Mouse (Mus musculus) heart, embryonic 16.5 days (tissue): Measurements from ENCODE around the gene Efr3b. TPM values are rescaled to one million over a fixed set of nuclear protein-coding genes. Genes with fewer than 3 reads are reported as not detected.

Experiments
- ATAC-seq: fragments of 200-750 bp; cut with Nextera tagmentation; replicated peaks from 2 replicates; pipeline ENCODE4 v1.8.0; 2017; ENCODE audit warnings: moderate number of reproducible peaks; ENCODE audit not compliant: insufficient read depth, low FRiP score; ENCODE audit errors: extremely low read depth
- H3K27ac ChIP-seq: fragments of 300-500 bp; sonication (generic); 2 replicates; pipeline ENCODE4 v1.5.1; 2014; ENCODE audit warnings: mild to moderate bottlenecking, low read length, control low read depth, moderate library complexity
- H3K27me3 ChIP-seq: fragments of 300-500 bp; sonication (generic); 2 replicates; pipeline ENCODE4 v1.6.1; 2014; ENCODE audit warnings: low read length, mixed read lengths; ENCODE audit not compliant: control insufficient read depth, insufficient read depth
- H3K36me3 ChIP-seq: fragments of 300-500 bp; sonication (generic); 2 replicates; pipeline ENCODE4 v1.6.1; 2014; ENCODE audit not compliant: control insufficient read depth, insufficient read depth
- H3K4me1 ChIP-seq: fragments of 300-500 bp; sonication (generic); 2 replicates; pipeline ENCODE4 v1.6.1; 2014; ENCODE audit warnings: low read length, mixed read lengths; ENCODE audit not compliant: control insufficient read depth, insufficient read depth
- H3K4me2 ChIP-seq: fragments of 300-500 bp; sonication (generic); 2 replicates; pipeline ENCODE4 v1.6.1; 2014; ENCODE audit warnings: low read depth, mild to moderate bottlenecking, control low read depth, low read length
- H3K4me3 ChIP-seq: fragments of 300-500 bp; sonication (generic); 2 replicates; pipeline ENCODE4 v1.5.1; 2014; ENCODE audit warnings: mild to moderate bottlenecking, control low read depth, low read length
- H3K9ac ChIP-seq: fragments of 300-500 bp; sonication (generic); 2 replicates; pipeline ENCODE4 v1.6.1; 2014; ENCODE audit warnings: low read length, control low read depth
- H3K9me3 ChIP-seq: fragments of 300-500 bp; sonication (generic); replicated peaks from 2 replicates; pipeline ENCODE4 v1.6.1; 2016; ENCODE audit warnings: low read length; ENCODE audit not compliant: control insufficient read depth
- WGBS: fragments of 180-500 bp; shearing (Covaris S2); extraction: QIAGEN DNeasy Blood & Tissue Kit; methylation state at CpG from one replicate; pipeline ENCODE4 v1.1.7; 2014; 5-methylcytosine and 5-hydroxymethylcytosine counted together
- polyA plus RNA-seq: library from polyadenylated mRNA; unstranded; fragments of >200 nt; fragmentation: Nextera tagmentation; extraction: Ambion mirVana; gene quantifications from 2 replicates; pipeline ENCODE4 v1.2.1, GENCODE M21; 2015

Efr3b gene
- 4.6 and 5.4 TPM in 2 replicates for polyA plus RNA-seq

DNA sequence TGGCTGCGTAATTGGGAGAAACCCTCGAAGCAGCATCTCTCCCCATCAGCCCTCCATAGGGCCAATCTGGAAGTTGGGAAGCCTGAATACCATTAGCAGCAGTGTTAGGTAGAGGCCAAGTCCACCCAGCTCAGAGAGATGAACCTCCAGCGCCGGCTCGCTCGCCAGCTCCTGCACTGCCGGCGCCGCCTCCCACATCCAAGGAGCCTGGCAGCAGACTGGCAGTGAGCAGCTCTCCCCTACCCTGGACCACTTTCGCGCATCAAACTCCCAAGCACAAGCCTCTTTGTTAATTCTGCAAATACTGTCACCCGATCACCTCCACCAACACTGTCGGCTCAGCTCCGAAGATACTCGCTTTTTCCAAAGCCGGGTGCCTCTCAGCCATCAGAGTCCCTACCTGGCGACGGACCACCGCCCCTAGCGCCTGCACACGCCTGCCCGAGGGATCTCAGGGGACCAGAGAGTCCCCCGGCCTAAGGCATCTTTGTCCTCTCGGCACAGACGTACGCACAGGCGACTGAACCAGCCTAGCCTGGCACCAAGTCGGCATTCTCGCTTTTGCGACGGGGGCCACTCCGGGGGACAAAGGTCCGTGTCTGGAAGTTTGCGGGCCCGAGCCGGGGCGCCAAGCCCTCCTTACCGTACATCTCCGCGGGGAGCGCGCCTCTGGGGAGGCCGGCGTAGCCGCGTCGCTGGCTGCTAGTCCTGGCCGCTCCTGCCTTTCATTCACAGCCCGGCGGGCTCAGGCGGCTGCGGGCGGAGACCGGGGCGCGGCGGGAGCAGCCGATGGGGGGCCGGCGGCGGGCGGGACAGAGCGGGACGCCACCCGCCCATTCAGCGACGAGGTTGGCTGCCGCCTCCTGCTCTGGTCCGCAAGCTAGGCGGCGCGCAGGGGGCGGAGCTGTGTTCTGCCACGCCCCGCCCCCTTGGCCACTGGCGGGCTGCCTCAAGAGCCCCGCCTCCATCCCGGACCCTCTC, at the start of gene Efr3b:
Gene Efr3b, minus strand, starts transcription at position 855 of the 981 bp plus-strand sequence.
- H3K27me3 ChIP-seq = 0 out of 2 replicates have a peak, but pooled peaks cover 4% of the 10 kb centered on the region
- peaks cover 37% of the 10 kb centered on the region for H3K4me1 ChIP-seq
- peak within 1 kb of the TSS; percentile 93 for H3K4me2 ChIP-seq
- H3K9me3 ChIP-seq = no peaks in the 10 kb centered on the region
- peak within 1 kb of the TSS; percentile 35 for H3K27ac ChIP-seq
- WGBS = under 1% methylated on average over 70 of the region's 78 CpGs
- peak; percentile 91 for ATAC-seq
- H3K9ac ChIP-seq = peak within 1 kb of the TSS; percentile 84
- peak within 1 kb of the TSS; percentile 79 for H3K4me3 ChIP-seq
- no peaks in the 10 kb centered on the region for H3K36me3 ChIP-seq

DNA sequence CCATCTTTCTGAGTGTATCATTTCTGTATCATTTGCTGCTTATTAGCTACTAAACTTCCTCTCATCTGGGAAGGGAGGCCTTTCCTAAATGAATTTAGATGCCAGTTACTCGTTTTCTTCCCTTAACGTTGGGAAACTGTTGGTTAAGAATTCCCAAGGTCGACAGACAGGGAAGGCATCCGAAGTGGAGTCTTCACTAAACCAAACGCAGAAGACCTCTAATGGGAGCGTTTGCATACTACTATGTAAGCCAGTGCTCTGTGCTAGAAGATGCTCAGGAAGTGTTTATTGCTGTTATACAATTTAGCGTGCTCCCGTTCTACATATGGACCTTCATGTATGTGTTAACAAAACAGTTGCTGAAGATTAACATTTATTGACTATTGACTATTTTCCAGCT, 44.7 kb upstream of the Efr3b start:
- H3K9me3 ChIP-seq = no peaks in the 10 kb centered on the region
- H3K36me3 ChIP-seq = peaks cover 5% of the 10 kb centered on the region
- peak overlapping the region; percentile 52 for H3K9ac ChIP-seq
- WGBS = 55% methylated on average over 8 of the region's 8 CpGs
- H3K27me3 ChIP-seq = no peaks in the 10 kb centered on the region
- no peak for ATAC-seq
- peaks cover 8% of the 10 kb centered on the region for H3K4me1 ChIP-seq
- H3K4me2 ChIP-seq = peak overlapping the region; percentile 87
- peak overlapping the region; percentile 48 for H3K27ac ChIP-seq
- H3K4me3 ChIP-seq = peak overlapping the region; percentile 75

DNA sequence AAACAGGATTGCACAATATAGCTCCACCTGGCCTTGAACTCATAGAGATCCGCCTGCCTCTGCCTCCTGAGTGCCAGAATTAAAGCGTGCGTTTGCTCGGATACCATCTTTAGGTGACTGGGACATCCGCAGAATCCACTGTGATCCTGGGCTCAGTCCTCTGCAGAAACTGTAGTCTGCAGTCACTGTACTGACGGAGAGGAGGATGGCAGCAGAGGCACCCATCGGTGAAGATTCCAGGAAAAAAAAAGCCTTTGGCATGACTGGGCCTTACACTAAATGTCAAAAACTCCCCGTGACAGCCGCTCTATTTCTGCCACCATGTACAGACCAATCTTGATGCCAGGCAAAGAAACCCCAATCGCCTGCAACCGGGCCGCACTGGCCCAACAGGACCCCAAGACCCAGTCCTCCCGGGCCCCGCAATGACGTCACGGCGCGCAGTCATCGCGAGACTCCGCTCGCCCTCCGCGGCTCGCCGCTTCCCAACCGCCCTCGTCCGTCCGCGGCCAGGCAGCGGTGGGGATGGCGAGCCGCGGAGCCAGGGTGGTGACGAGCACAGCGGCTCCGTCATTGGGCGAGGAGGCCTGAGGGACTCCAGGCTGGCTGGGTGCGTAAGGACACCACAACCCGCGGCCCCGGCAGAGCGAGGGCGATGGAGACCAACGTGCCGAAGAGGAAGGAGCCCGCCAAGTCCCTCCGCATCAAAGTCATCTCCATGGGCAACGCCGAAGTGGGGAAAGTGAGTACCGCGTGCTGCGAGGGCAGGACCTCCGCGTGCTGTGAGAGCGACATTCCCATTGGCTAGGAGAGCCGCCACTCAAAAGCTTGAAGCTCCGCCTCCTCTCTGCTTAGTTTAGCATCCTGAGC, 43.7 kb upstream of the Efr3b start, which contains the start of gene Dnajc27:
Gene Dnajc27, plus strand, starts transcription at position 452 of the 870 bp plus-strand sequence.
- Histone ChIP-seq H3K27me3 (no peaks in the 10 kb centered on the region), H3K36me3 (peaks cover 5% of the 10 kb centered on the region), H3K9ac (peak within 1 kb of the TSS; percentile 83), H3K27ac (peak within 1 kb of the TSS; percentile 96), H3K9me3 (no peaks in the 10 kb centered on the region), H3K4me1 (peaks cover 8% of the 10 kb centered on the region), H3K4me2 (peak within 1 kb of the TSS; percentile 87), H3K4me3 (peak within 1 kb of the TSS; percentile 75)
- 6% methylated on average over 59 of the region's 59 CpGs for WGBS
- peak; percentile 96 for ATAC-seq

DNA sequence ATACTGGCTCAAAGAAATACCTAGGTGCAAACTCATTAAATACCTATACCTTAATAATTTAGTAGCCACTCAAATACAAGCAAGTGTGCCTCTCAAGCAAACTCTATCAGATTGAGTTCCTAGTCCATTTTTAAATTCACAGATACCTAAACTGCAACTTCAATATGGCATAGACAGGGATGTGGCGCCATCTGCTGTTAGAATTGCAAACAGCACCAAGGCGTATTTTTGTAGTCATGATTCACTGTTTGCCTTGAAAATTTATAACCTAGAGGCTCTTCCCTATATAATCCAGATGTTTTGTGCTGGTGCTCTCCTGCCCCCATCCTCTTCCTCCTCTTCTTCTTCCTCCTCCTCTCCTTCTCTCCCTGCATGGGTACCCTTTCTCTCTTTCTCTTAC, 41.6 kb upstream of the Efr3b start:
- WGBS = 0% methylated on average over 2 of the region's 2 CpGs
- Histone ChIP-seq H3K9me3 (no peaks in the 10 kb centered on the region), H3K4me1 (peaks cover 8% of the 10 kb centered on the region), H3K27ac (no peak overlapping the region), H3K4me3 (no peak overlapping the region), H3K27me3 (no peaks in the 10 kb centered on the region), H3K9ac (no peak overlapping the region), H3K36me3 (no peaks in the 10 kb centered on the region), H3K4me2 (no peak overlapping the region)
- no peak for ATAC-seq

DNA sequence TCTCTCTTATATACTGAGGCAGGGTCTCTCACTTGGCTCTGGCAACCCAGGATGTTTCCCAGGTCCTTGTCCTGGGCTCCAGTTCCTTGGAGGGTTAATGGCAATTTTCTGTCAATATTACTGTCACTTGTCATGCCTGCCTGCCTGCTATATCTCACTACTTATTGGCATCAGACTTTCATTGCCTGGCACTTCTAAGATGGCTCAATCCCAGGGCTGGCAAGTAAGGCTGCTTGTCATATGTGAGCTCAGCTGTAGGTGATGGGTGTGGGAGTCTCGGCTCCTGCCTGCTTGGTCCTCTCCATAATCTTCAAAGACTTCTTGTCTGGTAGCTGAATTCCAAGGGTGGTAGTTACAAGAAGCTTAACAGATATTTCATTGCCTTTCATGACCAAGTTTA, 39.4 kb upstream of the Efr3b start:
- Histone ChIP-seq H3K36me3 (no peaks in the 10 kb centered on the region), H3K27ac (no peak overlapping the region), H3K9me3 (no peaks in the 10 kb centered on the region), H3K9ac (no peak overlapping the region), H3K4me2 (no peak overlapping the region), H3K27me3 (no peaks in the 10 kb centered on the region), H3K4me1 (peaks cover 3% of the 10 kb centered on the region; the same call in 1 of the 2 replicates), H3K4me3 (no peak overlapping the region)
- WGBS = 48% methylated on average over 1 of the region's 1 CpGs
- no peak for ATAC-seq

DNA sequence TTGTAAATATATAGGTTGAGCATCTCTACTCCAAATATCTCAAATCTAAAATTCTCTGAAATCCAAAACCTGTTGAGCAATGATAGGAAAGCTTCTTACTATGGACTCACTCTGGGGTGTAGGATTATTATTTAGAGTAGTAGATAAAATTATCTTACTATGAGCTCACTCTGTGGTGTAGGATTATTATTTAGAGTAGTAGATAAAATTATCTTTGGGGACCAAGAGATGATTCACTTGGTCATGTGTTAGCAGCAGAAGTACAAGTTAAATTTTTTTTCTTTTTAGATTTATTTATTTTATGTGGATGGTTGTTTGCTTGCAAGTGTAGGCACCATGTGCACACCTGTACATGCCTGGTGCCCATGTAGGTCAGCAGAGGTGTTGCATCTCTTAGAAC, 37.7 kb upstream of the Efr3b start:
- H3K4me3 ChIP-seq = no peak overlapping the region
- H3K27me3 ChIP-seq = no peaks in the 10 kb centered on the region
- no peaks in the 10 kb centered on the region; the same call in 1 of the 2 replicates for H3K4me1 ChIP-seq
- H3K27ac ChIP-seq = no peak overlapping the region
- no peaks in the 10 kb centered on the region for H3K9me3 ChIP-seq
- no peaks in the 10 kb centered on the region for H3K36me3 ChIP-seq
- H3K4me2 ChIP-seq = no peak overlapping the region
- no peak overlapping the region for H3K9ac ChIP-seq
- no peak for ATAC-seq

DNA sequence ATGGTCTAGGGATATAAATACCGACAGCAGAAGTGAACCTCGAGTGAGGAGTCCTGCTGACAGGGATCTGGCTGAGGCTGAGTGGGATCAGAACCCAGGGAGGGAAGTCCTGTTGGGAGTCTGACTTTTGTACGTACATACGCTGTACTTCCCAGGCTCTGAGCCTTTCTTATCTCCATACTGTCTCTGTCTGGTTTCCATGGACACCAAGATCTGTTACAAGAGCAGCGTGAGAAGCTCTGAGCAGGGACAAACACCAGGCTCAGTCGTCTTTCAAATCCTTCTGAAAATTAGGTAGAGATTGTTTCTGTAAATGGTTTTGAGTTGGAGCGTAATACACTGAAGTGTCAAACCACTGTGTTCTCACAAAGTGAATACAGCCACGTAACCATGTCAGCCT, 36.7 kb upstream of the Efr3b start:
- no peaks in the 10 kb centered on the region for H3K36me3 ChIP-seq
- no peak overlapping the region for H3K9ac ChIP-seq
- H3K9me3 ChIP-seq = no peaks in the 10 kb centered on the region
- no peaks in the 10 kb centered on the region for H3K27me3 ChIP-seq
- H3K4me1 ChIP-seq = no peaks in the 10 kb centered on the region; the same call in 1 of the 2 replicates
- no peak overlapping the region for H3K4me2 ChIP-seq
- H3K27ac ChIP-seq = no peak overlapping the region
- ATAC-seq = no peak
- H3K4me3 ChIP-seq = no peak overlapping the region
- 39% methylated on average over 8 of the region's 8 CpGs for WGBS

DNA sequence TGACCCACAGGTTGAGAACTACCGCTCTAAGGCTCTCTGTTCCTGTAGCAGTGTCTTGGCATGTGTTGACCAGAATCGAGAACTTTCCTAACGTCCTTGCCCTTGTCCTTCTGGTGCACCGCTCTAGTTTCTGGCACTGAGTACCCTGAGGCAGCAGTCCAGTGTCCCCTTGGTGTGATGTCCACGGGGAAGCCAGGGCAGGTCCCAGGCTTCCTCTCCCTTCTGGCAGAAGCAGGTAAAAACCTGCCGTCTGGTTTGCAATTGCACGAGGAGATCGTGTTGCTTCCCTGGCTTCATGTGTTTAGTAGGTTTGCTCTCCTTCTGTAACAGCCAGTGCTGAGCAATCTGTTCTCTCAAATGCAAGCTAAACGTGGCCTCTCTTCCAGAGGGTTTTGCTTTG, 33.0 kb upstream of the Efr3b start:
- no peak for ATAC-seq
- Histone ChIP-seq H3K27me3 (no peaks in the 10 kb centered on the region), H3K4me2 (no peak overlapping the region), H3K36me3 (no peaks in the 10 kb centered on the region), H3K4me1 (no peaks in the 10 kb centered on the region; the same call in 1 of the 2 replicates), H3K27ac (no peak overlapping the region), H3K9ac (no peak overlapping the region), H3K9me3 (no peaks in the 10 kb centered on the region), H3K4me3 (no peak overlapping the region)
- 81% methylated on average over 9 of the region's 9 CpGs for WGBS
